Mouse (Mus musculus) thymus, adult 2 months (tissue): Measurements from ENCODE around the gene Sparc. TPM values are rescaled to one million over a fixed set of nuclear protein-coding genes. Genes with fewer than 3 reads are reported as not detected.
A peak's percentile ranks its signal among the peaks of the same experiment; 100 is the strongest.

Experiments used
- DNase-seq: peaks from one replicate; pipeline ENCODE4 v3.0.0; 2021
- H3K27ac ChIP-seq: fragments of 200-500 bp; 2 replicates; pipeline ENCODE4 v1.5.1; 2012; ENCODE audit warnings: low read length, control low read depth; ENCODE audit not compliant: control insufficient read depth, insufficient read depth
- H3K27me3 ChIP-seq: fragments of 200-500 bp; 2 replicates; pipeline ENCODE4 v1.6.1; 2012; ENCODE audit warnings: mild to moderate bottlenecking, low read length, moderate library complexity, mixed read lengths; ENCODE audit not compliant: control insufficient read depth, insufficient read depth
- H3K36me3 ChIP-seq: fragments of 200-500 bp; 2 replicates; pipeline ENCODE4 v1.6.1; 2012; ENCODE audit warnings: mild to moderate bottlenecking, low read length, moderate library complexity; ENCODE audit not compliant: control insufficient read depth, insufficient read depth
- H3K4me1 ChIP-seq: fragments of 200-500 bp; replicated peaks from 2 replicates; pipeline ENCODE4 v1.6.1; 2012; ENCODE audit warnings: low read length; ENCODE audit not compliant: control insufficient read depth, insufficient read depth
- H3K4me3 ChIP-seq: fragments of 200-500 bp; 2 replicates; pipeline ENCODE4 v1.5.1; 2012; ENCODE audit warnings: mild to moderate bottlenecking, low read length, control low read depth, moderate library complexity; ENCODE audit not compliant: control insufficient read depth, insufficient read depth
- CTCF ChIP-seq: fragments of 200-500 bp; IDR thresholded peaks from 2 replicates; pipeline ENCODE4 v1.5.1; 2012; ENCODE audit warnings: mild to moderate bottlenecking, control low read depth, low read length, moderate library complexity, borderline replicate concordance; ENCODE audit not compliant: control insufficient read depth, poor library complexity, insufficient read depth; ENCODE audit errors: extremely low read depth
- POLR2A ChIP-seq: fragments of 200-500 bp; IDR thresholded peaks from 2 replicates; pipeline ENCODE4 v1.6.1; 2012; ENCODE audit warnings: mild to moderate bottlenecking, low read length, control low read depth, moderate library complexity; ENCODE audit not compliant: control insufficient read depth, poor library complexity, insufficient read depth; ENCODE audit errors: extremely low read depth
- whole genome bisulfite sequencing: fragments of 180-500 bp; shearing (Covaris S2); methylation state at CpG from one replicate; pipeline ENCODE4 v1.1.7; 2018; 5-methylcytosine and 5-hydroxymethylcytosine counted together
- polyA plus RNA-seq: library from polyadenylated mRNA; depleted of rRNA; stranded (reverse); fragments of >200 nt; gene quantifications from 2 replicates; pipeline ENCODE4 v1.2.3, GENCODE M21; 2012

Gene Sparc
- polyA plus RNA-seq, 1 experiment, result 230 TPM

DNA sequence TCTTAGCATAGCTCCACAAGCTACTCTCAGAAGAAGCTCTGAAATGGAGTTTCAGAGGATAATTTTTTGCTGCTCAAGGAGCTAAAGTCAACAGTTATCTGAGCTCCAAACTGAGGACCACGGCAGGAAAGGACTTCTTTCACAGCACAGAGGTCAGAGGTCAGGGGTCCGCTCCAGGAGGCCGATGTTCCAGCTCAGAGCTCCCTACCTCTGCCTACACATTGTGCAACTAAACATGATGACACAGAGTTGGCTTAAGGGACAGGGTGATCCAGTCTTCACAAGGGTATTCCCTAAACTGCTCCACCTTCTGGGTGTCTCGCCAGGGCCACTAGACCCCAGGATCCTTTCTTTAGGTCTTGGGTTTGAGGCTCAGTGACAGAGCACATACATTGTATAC lies 35.5 kb upstream of the Sparc start:
- H3K4me3 ChIP-seq, result no peak overlapping the region
- H3K4me1 ChIP-seq, result peaks cover 18% of the 10 kb centered on the region
- H3K27ac ChIP-seq, result no peak overlapping the region
- H3K27me3 ChIP-seq, result no peaks in the 10 kb centered on the region
- no peak for TF ChIP-seq CTCF
- TF ChIP-seq POLR2A, result no peak
- H3K36me3 ChIP-seq, result no peaks in the 10 kb centered on the region; the same call in 1 of the 2 replicates
- WGBS, result 90% methylated on average over 4 of the region's 4 CpGs
- no peak for DNase-seq

DNA sequence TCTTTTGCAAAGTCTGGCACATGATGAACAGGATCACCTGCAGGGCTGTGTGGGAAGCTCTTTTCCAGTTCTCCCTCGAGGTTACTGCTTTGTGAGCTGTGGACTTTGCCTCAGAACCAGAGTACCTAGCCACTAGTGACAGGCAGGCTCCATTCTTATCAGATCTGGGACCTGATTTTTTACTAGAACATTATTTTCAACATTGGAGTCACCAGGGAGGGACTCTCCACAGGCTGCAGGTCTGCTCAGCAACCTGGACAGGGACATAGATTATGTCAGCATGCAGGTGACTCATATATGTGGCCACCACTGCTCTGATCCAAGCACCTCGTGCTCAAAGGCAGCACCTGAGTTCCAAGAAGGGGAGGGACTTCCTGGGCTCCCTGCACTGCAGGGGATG lies 32.2 kb upstream of the Sparc start:
- H3K27ac ChIP-seq, result no peak overlapping the region
- no peaks in the 10 kb centered on the region for H3K27me3 ChIP-seq
- DNase-seq, result no peak
- no peak for TF ChIP-seq CTCF
- peaks cover 10% of the 10 kb centered on the region for H3K4me1 ChIP-seq
- H3K4me3 ChIP-seq, result no peak overlapping the region
- WGBS, result 73% methylated on average over 2 of the region's 2 CpGs
- peaks cover 9% of the 10 kb centered on the region for H3K36me3 ChIP-seq

DNA sequence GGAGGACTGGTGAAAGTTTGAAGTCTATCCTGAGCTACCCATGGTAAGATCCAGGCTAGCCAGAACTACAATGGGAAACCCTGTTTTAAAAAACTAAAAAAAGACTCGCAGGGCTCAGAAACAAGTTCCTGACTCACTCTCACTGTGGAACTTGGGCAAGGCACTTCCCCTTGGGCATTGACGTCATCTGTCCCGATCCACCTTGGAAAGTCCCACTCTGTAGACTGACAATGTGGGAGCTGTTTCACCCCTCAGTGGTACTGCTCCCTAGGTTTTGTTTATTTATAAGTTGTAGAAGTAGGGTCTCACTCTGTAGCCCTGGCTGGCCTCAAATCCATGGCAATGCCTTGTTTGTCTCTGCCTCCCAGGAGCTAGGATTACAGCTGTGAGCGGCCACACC lies 30.7 kb upstream of the Sparc start:
- WGBS, result 92% methylated on average over 4 of the region's 4 CpGs
- peak overlapping the region; percentile 58; the same call in 1 of the 2 replicates for H3K27ac ChIP-seq
- no peak overlapping the region for H3K4me3 ChIP-seq
- H3K27me3 ChIP-seq, result no peaks in the 10 kb centered on the region
- H3K36me3 ChIP-seq, result peaks cover 16% of the 10 kb centered on the region
- no peak for DNase-seq
- 0 out of 2 replicates have a peak, but pooled peaks cover 3% of the 10 kb centered on the region for H3K4me1 ChIP-seq
- TF ChIP-seq POLR2A (no peak), CTCF (no peak)

DNA sequence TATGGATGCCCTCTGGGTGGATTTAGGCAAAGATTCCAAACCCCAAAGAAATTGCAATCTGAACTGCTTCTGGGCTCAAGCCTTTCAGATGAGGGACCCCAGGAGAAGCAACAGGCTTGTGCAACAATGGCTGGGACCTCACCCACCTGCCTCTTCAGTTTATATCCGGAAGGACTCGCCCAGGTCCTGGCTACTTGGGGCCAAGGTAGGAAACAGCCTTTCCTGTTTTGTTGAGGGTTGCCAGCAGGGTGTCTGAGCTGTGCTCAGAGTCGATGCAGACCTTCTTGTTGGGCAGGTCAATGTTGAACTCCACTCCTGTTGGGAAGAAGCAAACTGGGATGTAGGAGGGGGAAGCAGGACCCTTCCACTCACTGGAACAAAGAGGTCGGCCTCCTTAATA lies 27.3 kb upstream of the Sparc start:
- Histone ChIP-seq H3K27ac (no peak overlapping the region), H3K4me1 (no peaks in the 10 kb centered on the region), H3K4me3 (no peak overlapping the region), H3K27me3 (no peaks in the 10 kb centered on the region), H3K36me3 (peaks cover 26% of the 10 kb centered on the region)
- TF ChIP-seq POLR2A (no peak), CTCF (no peak)
- DNase-seq, result no peak
- WGBS, result 90% methylated on average over 4 of the region's 4 CpGs

DNA sequence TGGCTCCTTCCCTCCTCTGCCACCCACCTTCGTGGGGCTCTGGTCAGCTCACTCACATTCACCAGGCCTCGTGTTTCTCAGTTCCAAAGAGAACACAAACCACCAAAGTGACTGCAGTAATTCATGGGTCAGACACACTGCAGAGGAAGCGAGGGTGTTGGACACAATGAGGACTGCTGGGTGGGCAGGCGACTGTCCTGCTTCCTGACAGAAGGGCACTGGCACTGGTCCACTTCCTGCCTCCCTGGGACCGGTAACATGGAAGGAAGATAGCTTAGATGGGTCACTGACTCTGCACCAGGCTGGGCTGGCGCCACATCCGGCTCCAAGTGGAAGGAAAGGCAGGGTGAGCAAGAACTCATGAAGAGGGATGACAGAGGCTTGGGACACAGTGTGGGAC lies 26.5 kb upstream of the Sparc start:
- no peak for DNase-seq
- Histone ChIP-seq H3K27ac (no peak overlapping the region), H3K4me3 (no peak overlapping the region), H3K4me1 (no peaks in the 10 kb centered on the region), H3K27me3 (no peaks in the 10 kb centered on the region), H3K36me3 (peaks cover 26% of the 10 kb centered on the region)
- TF ChIP-seq CTCF (no peak), POLR2A (no peak)
- 88% methylated on average over 7 of the region's 7 CpGs for WGBS

DNA sequence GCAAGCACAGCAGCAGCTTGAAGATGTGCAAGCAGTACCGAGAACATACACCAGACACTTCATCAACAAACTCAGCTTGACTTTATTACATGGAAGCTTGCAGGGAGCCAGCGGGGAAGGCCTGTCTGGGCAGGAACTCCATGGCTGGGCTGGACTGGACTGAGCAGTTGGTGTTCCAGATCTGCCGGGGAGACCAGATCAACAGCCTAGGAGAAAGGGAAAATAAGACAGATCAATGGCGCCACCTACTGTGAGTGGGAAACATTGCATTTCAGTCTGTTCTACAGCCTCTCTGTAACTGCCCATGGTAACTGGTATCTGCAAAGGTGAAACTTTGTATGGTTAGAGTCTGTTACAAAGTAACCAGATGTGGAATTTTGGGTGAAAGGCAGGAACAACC lies 23.6 kb upstream of the Sparc start:
- Histone ChIP-seq H3K27ac (no peak overlapping the region), H3K36me3 (peaks cover 26% of the 10 kb centered on the region), H3K27me3 (no peaks in the 10 kb centered on the region), H3K4me3 (no peak overlapping the region), H3K4me1 (no peaks in the 10 kb centered on the region)
- 37% methylated on average over 4 of the region's 4 CpGs for WGBS
- peak; percentile 59 for DNase-seq
- TF ChIP-seq POLR2A, result no peak
- TF ChIP-seq CTCF, result peak; percentile 59; the same call in 1 of the 2 replicates

DNA sequence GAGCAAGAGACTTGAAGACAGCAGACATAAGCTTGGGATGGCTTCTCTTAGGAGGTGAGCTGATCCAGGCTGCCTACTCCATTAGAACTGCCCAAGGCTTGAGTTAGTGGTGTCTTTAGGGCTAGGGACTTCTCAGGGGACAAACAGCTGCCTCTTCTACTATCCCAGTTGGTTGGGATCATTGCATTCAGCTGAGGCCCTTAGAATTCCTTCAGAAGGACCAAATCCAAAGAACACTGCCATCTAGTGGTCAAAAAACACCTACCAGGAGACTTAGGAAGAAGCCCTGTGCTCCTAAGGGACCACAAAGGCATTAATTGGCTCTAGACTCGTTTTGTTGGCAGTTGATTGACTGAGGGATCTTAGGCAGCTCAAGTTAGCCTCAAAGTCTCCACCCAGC lies 21.8 kb upstream of the Sparc start:
- WGBS, result 4% methylated on average over 1 of the region's 1 CpGs

More for the DNA sequence above, 21.8 kb upstream of the Sparc start:
- no peaks in the 10 kb centered on the region for H3K4me1 ChIP-seq
- H3K27me3 ChIP-seq, result no peaks in the 10 kb centered on the region
- H3K27ac ChIP-seq, result no peak overlapping the region
- H3K36me3 ChIP-seq, result peaks cover 14% of the 10 kb centered on the region
- H3K4me3 ChIP-seq, result no peak overlapping the region
- TF ChIP-seq CTCF, result no peak
- no peak for TF ChIP-seq POLR2A
- DNase-seq, result peak; percentile 13
